Mouse (Mus musculus): Measurements from ENCODE around the gene AI182371. TPM values are rescaled to one million over a fixed set of nuclear protein-coding genes. Genes with fewer than 3 reads are reported as not detected.

The AI182371 gene
- total and polyA plus RNA-seq, 2 experiments from 2014 or later: 0.18 to 0.33 TPM

DNA sequence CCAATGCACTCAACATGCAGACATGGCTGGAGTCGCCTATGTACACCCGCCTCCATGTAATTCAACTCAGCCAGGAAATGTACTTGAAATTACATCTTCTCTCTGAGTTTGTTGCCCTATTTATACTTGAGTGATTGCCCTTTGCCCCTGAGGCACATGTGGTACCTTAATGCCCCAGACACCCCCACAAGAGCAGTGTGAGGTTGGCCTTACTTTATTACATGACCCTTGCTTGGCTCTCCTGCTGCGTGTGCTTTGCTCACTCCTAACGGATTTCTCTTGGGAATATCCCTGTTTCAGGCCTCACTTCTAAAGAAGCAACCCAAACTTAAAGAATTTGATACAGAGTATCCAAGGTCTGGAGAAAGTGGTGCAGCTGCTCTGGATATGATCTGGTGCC is 31.1 kb downstream of the AI182371 start:
- WGBS: 88% methylated on average over 4 of the region's 4 CpGs
- Histone ChIP-seq H3K27ac (ENCODE audit: low read depth, low read length) (no peak overlapping the region), H3K36me3 (ENCODE audit: insufficient read depth) (no peaks in the 10 kb centered on the region), H3K9me3 (ENCODE audit: low read length) (no peaks in the 10 kb centered on the region), H3K4me3 (ENCODE audit: low read depth, low read length) (no peak overlapping the region), H3K4me1 (ENCODE audit: insufficient read depth) (no peaks in the 10 kb centered on the region), H3K4me2 (ENCODE audit: low read depth) (no peak overlapping the region), H3K9ac (no peak overlapping the region), H3K27me3 (ENCODE audit: insufficient read depth, low read length) (no peaks in the 10 kb centered on the region)
- ATAC-seq: no peak
- no peak for DNase-seq
- no peak for TF ChIP-seq CTCF (IDR thresholded peaks at IDR 0.05; ENCODE audit: low read depth)

DNA sequence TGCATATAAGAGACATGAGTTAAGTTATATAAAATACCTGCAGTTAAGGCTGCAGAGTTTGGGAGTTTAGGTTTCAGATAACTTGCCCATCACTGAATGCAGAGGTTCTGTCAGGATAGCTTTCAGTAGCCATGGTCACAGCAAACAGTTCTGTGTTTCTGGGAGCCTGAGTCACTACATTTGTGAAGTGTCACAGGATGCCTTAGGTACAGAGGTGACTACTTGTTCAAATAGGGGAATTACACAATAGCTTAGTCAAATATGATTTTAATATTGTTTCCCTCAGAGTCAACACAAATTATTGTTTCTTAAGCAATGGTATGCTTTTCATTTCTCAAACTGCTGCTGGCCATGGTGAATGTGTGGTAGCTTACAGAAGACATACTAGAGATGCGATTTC is 32.2 kb downstream of the AI182371 start:
- TF ChIP-seq CTCF (IDR thresholded peaks at IDR 0.05; ENCODE audit: low read depth): no peak
- ATAC-seq (no peak), DNase-seq (no peak)
- H3K4me3 ChIP-seq (ENCODE audit: low read depth, low read length): no peak overlapping the region
- no peak overlapping the region for H3K27ac ChIP-seq (ENCODE audit: low read depth, low read length)
- no peak overlapping the region for H3K4me2 ChIP-seq (ENCODE audit: low read depth)
- no peaks in the 10 kb centered on the region for H3K4me1 ChIP-seq (ENCODE audit: insufficient read depth)
- H3K9me3 ChIP-seq (ENCODE audit: low read length): no peaks in the 10 kb centered on the region
- H3K36me3 ChIP-seq (ENCODE audit: insufficient read depth): no peaks in the 10 kb centered on the region
- H3K27me3 ChIP-seq (ENCODE audit: insufficient read depth, low read length): no peaks in the 10 kb centered on the region
- no peak overlapping the region for H3K9ac ChIP-seq
- 97% methylated on average over 1 of the region's 1 CpGs for WGBS

DNA sequence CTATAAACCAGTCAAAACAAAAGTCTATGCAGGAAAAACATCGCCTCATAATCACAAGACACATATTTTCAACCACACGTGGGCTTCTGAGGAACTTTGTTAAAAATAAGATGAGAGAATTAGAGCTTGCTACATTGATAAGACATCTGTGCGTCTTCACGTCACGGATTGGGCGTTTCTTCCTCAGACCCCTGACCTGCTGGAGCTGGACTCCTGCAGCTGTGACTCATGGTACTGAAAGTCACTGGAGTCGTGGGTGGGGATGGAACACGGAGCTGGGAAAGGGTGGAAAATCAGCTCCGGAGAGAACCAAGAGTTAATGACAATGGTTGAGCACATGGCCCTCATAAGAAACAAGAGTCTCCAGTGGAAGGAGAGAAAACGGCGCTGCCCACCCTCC is 34.2 kb downstream of the AI182371 start:
- 91% methylated on average over 11 of the region's 11 CpGs for WGBS
- Histone ChIP-seq H3K9me3 (ENCODE audit: low read length) (no peaks in the 10 kb centered on the region), H3K9ac (no peak overlapping the region), H3K27me3 (ENCODE audit: insufficient read depth, low read length) (no peaks in the 10 kb centered on the region), H3K4me3 (ENCODE audit: low read depth, low read length) (no peak overlapping the region), H3K4me2 (ENCODE audit: low read depth) (no peak overlapping the region), H3K4me1 (ENCODE audit: insufficient read depth) (no peaks in the 10 kb centered on the region), H3K27ac (ENCODE audit: low read depth, low read length) (no peak overlapping the region), H3K36me3 (ENCODE audit: insufficient read depth) (no peaks in the 10 kb centered on the region)
- no peak for TF ChIP-seq CTCF (IDR thresholded peaks at IDR 0.05; ENCODE audit: low read depth)
- no peak for ATAC-seq
- no peak for DNase-seq

DNA sequence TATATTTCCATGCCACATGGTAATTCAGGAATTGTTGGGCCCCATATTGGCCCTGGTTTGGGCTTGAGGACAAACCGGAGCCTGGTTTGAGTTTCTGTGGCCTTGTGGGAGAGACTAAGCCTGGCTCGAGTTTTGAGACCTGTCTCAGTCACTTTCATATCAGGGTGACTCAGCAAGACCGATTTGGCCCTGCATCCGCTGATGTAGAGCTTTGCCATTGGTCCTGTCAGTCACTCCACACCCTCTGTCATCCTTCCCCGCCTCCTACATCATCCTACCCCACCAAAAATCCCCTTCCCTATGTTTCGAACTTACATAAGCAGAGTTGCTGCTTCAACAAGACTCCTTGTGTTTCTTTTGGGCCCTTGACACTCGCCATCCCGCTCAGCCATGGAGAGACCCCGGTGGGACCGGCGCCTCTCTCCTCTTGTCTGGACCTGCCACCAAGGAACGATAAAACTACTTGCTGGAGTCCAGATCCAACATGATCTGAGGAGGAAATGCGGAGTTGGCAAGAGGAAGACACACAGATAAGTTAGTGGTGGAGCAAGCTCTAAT is 34.7 kb downstream of the AI182371 start:
- Histone ChIP-seq H3K27ac (ENCODE audit: low read depth, low read length) (no peak overlapping the region), H3K4me3 (ENCODE audit: low read depth, low read length) (no peak overlapping the region), H3K9me3 (ENCODE audit: low read length) (no peaks in the 10 kb centered on the region), H3K4me1 (ENCODE audit: insufficient read depth) (no peaks in the 10 kb centered on the region), H3K9ac (no peak overlapping the region), H3K36me3 (ENCODE audit: insufficient read depth) (no peaks in the 10 kb centered on the region), H3K27me3 (ENCODE audit: insufficient read depth, low read length) (no peaks in the 10 kb centered on the region), H3K4me2 (ENCODE audit: low read depth) (no peak overlapping the region)
- DNase-seq: no peak
- WGBS: 92% methylated on average over 13 of the region's 13 CpGs
- TF ChIP-seq CTCF (IDR thresholded peaks at IDR 0.05; ENCODE audit: low read depth): no peak
- no peak for ATAC-seq

DNA sequence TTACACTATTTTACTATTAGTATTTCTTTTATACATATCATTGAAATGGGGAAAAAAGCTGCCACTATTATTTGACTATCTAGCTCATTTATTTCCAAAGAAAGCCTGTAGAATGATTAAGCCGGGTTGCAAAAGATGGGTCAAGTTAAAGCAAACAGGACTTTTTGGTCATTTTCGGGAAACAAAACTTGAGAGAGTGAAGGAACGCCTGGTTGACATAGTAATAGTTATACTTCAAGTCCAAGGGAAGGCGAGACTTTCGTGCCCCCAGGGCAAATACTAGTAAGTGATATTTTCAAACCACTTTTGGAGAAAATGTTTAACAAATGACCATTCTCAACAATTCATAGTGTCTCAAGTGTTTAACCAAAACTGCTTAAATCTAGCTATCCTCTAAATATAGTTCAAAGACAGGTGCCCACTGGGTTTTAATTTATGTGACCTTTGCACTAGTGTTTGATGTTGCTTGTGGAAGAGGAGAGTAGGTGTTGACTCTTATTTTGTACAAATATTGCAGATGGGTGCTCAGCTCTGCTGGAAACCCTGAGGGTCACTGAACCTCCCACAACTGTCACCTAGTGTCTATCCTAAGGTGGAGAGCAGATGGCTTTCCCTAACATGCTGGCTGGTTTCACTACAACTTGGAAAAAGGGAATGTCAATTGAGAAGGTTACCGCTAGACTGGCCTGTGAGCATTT is 37.9 kb downstream of the AI182371 start:
- no peak for ATAC-seq
- no peaks in the 10 kb centered on the region for H3K36me3 ChIP-seq (ENCODE audit: insufficient read depth)

GRCm38 (mm10) chr2:35061338-35061737 is 40.0 kb downstream of the AI182371 start, which contains the start of gene Hc:
Gene Hc, minus strand, starts transcription at chr2:35061438.
- H3K4me2 ChIP-seq (ENCODE audit: low read depth): no peak within 1 kb of the TSS

More for the DNA sequence above, 37.9 kb downstream of the AI182371 start:
- Histone ChIP-seq H3K27ac (ENCODE audit: low read depth, low read length) (no peak overlapping the region), H3K4me2 (ENCODE audit: low read depth) (no peak overlapping the region), H3K27me3 (ENCODE audit: insufficient read depth, low read length) (no peaks in the 10 kb centered on the region), H3K9me3 (ENCODE audit: low read length) (no peaks in the 10 kb centered on the region), H3K4me3 (ENCODE audit: low read depth, low read length) (no peak overlapping the region), H3K9ac (no peak overlapping the region), H3K4me1 (ENCODE audit: insufficient read depth) (no peaks in the 10 kb centered on the region)
- DNase-seq: no peak
- no peak for TF ChIP-seq CTCF (IDR thresholded peaks at IDR 0.05; ENCODE audit: low read depth)
- 91% methylated on average over 6 of the region's 6 CpGs for WGBS

GRCm38 (mm10) chr2:35060897-35061296 is 40.4 kb downstream of the AI182371 start:
- Histone ChIP-seq H3K27ac (ENCODE audit: low read depth, low read length) (no peak overlapping the region), H3K36me3 (ENCODE audit: insufficient read depth) (no peaks in the 10 kb centered on the region), H3K4me1 (ENCODE audit: insufficient read depth) (no peaks in the 10 kb centered on the region), H3K9ac (no peak overlapping the region), H3K27me3 (ENCODE audit: insufficient read depth, low read length) (no peaks in the 10 kb centered on the region), H3K4me3 (ENCODE audit: low read depth, low read length) (no peak overlapping the region), H3K4me2 (ENCODE audit: low read depth) (no peak overlapping the region), H3K9me3 (ENCODE audit: low read length) (no peaks in the 10 kb centered on the region)
- 83% methylated on average over 6 of the region's 6 CpGs for WGBS
- ATAC-seq (no peak), DNase-seq (no peak)
- TF ChIP-seq CTCF (IDR thresholded peaks at IDR 0.05; ENCODE audit: low read depth): no peak

More at GRCm38 (mm10) chr2:35061338-35061737, 40.0 kb downstream of the AI182371 start, which contains the start of gene Hc:
- TF ChIP-seq CTCF (IDR thresholded peaks at IDR 0.05; ENCODE audit: low read depth): no peak
- no peak within 1 kb of the TSS for H3K9ac ChIP-seq
- no peak for DNase-seq
- WGBS: 92% methylated on average over 5 of the region's 5 CpGs
- H3K36me3 ChIP-seq (ENCODE audit: insufficient read depth): no peaks in the 10 kb centered on the region
- no peak for ATAC-seq
- H3K27me3 ChIP-seq (ENCODE audit: insufficient read depth, low read length): no peaks in the 10 kb centered on the region
- H3K4me3 ChIP-seq (ENCODE audit: low read depth, low read length): no peak within 1 kb of the TSS
- H3K27ac ChIP-seq (ENCODE audit: low read depth, low read length): no peak within 1 kb of the TSS
- H3K4me1 ChIP-seq (ENCODE audit: insufficient read depth): no peaks in the 10 kb centered on the region
- no peaks in the 10 kb centered on the region for H3K9me3 ChIP-seq (ENCODE audit: low read length)
